Mouse (Mus musculus) CH12.LX (cell line): ENCODE measurements around the gene Rasa3. TPM values are rescaled to one million over a fixed set of nuclear protein-coding genes. Genes with fewer than 3 reads are reported as not detected.

ENCODE experiments used
- DNase-seq: peaks from one replicate; pipeline ENCODE4 v3.0.0-alpha.2; 2013; ENCODE audit errors: extremely low read depth
- H3K27ac ChIP-seq: 2 replicates; pipeline ENCODE4 v1.5.1; 2012; ENCODE audit warnings: low read depth, mild to moderate bottlenecking, control low read depth, moderate library complexity; ENCODE audit not compliant: insufficient read depth
- H3K27me3 ChIP-seq: replicated peaks from 2 replicates; pipeline ENCODE3; 2012; ENCODE audit warnings: inconsistent platforms
- H3K36me3 ChIP-seq, 2 experiments: replicated peaks in 1 of 2; 2 replicates each; pipeline versions ENCODE3 to v1.6.1; 2012; ENCODE audit warnings: inconsistent platforms in 1 of 2, low read length in 1 of 2, mild to moderate bottlenecking in 1 of 2, mixed read lengths in 1 of 2, moderate library complexity in 1 of 2; ENCODE audit not compliant: control insufficient read depth in 1 of 2, insufficient read depth in 1 of 2
- H3K4me1 ChIP-seq, 2 experiments: 2 replicates each; pipeline ENCODE4 v1.6.1; 2012; ENCODE audit warnings: inconsistent platforms in 1 of 2, moderate library complexity in 1 of 2; ENCODE audit not compliant: insufficient read depth in 2 of 2, control insufficient read depth in 1 of 2
- H3K4me2 ChIP-seq: 2 replicates; pipeline ENCODE4 v1.6.1; 2012; ENCODE audit warnings: low read depth, mild to moderate bottlenecking, control low read depth; ENCODE audit not compliant: poor library complexity, insufficient read depth, severe bottlenecking
- H3K4me3 ChIP-seq, 3 experiments: fragments of 150-350 bp in 1 of 3; sonication (generic) in 1 of 3; replicated peaks in 1 of 3; 2 replicates each; pipeline versions ENCODE3 to v1.5.1; 2011 to 2012; ENCODE audit warnings: low read depth in 2 of 3, low read length in 2 of 3, mild to moderate bottlenecking in 2 of 3, moderate library complexity in 2 of 3, control low read depth in 1 of 3, improper control_type of control experiment in 1 of 3, inconsistent platforms in 1 of 3, mixed read lengths in 1 of 3; ENCODE audit not compliant: poor library complexity in 1 of 3
- H3K79me2 ChIP-seq: replicated peaks from 2 replicates; pipeline ENCODE4 v1.6.1; 2012; ENCODE audit warnings: mild to moderate bottlenecking, moderate library complexity; ENCODE audit not compliant: control insufficient read depth, poor library complexity, insufficient read depth, severe bottlenecking; ENCODE audit errors: extremely low read depth
- H3K9ac ChIP-seq: 2 replicates; pipeline ENCODE4 v1.6.1; 2012; ENCODE audit warnings: low read depth, mild to moderate bottlenecking, control low read depth, moderate library complexity; ENCODE audit not compliant: insufficient read depth
- H3K9me3 ChIP-seq: replicated peaks from 2 replicates; pipeline ENCODE3; 2012; ENCODE audit warnings: low read length, inconsistent platforms, mixed read lengths
- CHD1 ChIP-seq: IDR thresholded peaks from 2 replicates; pipeline ENCODE4 v1.6.1; 2012; ENCODE audit warnings: low read depth, low read length, improper control_type of control experiment, inconsistent platforms
- CHD2 ChIP-seq: IDR thresholded peaks from 2 replicates; pipeline ENCODE4 v1.6.1; 2011; ENCODE audit warnings: low read length, improper control_type of control experiment
- E2F4 ChIP-seq: IDR thresholded peaks from 2 replicates; pipeline ENCODE4 v1.6.1; 2011; ENCODE audit warnings: low read depth, low read length, improper control_type of control experiment; ENCODE audit not compliant: insufficient replicate concordance
- ELF1 ChIP-seq: IDR thresholded peaks from 2 replicates; pipeline ENCODE4 v1.6.1; 2014; ENCODE audit warnings: low read depth, mild to moderate bottlenecking, inconsistent platforms, low read length, improper control_type of control experiment
- EP300 ChIP-seq: IDR thresholded peaks from 2 replicates; pipeline ENCODE4 v1.6.1; 2011; ENCODE audit warnings: low read length, improper control_type of control experiment
- ETS1 ChIP-seq: conservative IDR thresholded peaks from 2 replicates; pipeline ENCODE4 v1.6.1; 2012; ENCODE audit warnings: low read depth, mild to moderate bottlenecking, inconsistent platforms, low read length, improper control_type of control experiment, moderate library complexity
- HCFC1 ChIP-seq: IDR thresholded peaks from 2 replicates; pipeline ENCODE4 v1.6.1; 2012; ENCODE audit warnings: low read depth, mild to moderate bottlenecking, inconsistent platforms, low read length, improper control_type of control experiment
- IRF4 ChIP-seq: IDR thresholded peaks from 2 replicates; pipeline ENCODE4 v1.6.1; 2014; ENCODE audit warnings: low read depth, mild to moderate bottlenecking, inconsistent platforms, low read length, improper control_type of control experiment
- JUN ChIP-seq: IDR thresholded peaks from 2 replicates; pipeline ENCODE4 v1.6.1; 2011; ENCODE audit warnings: low read depth, mild to moderate bottlenecking, low read length, improper control_type of control experiment, moderate library complexity; ENCODE audit not compliant: insufficient read depth
- JUND ChIP-seq: conservative IDR thresholded peaks from 2 replicates; pipeline ENCODE4 v1.6.1; 2011; ENCODE audit warnings: low read depth, low read length, improper control_type of control experiment
- KAT2A ChIP-seq: IDR thresholded peaks from 2 replicates; pipeline ENCODE4 v1.6.1; 2012; ENCODE audit warnings: low read length, improper control_type of control experiment, inconsistent platforms; ENCODE audit not compliant: insufficient replicate concordance
- MAX ChIP-seq: IDR thresholded peaks from 2 replicates; pipeline ENCODE4 v1.6.1; 2011; ENCODE audit warnings: low read length, improper control_type of control experiment
- PAX5 ChIP-seq: IDR thresholded peaks from 2 replicates; pipeline ENCODE4 v1.6.1; 2012; ENCODE audit warnings: low read length, inconsistent platforms, mixed read lengths
- POLR2A ChIP-seq: IDR thresholded peaks from 2 replicates; pipeline ENCODE4 v1.6.1; 2011; ENCODE audit warnings: low read depth, mild to moderate bottlenecking, improper control_type of control experiment, low read length
- POLR2AphosphoS2 ChIP-seq: IDR thresholded peaks from 2 replicates; pipeline ENCODE4 v1.6.1; 2011; ENCODE audit warnings: low read depth, low read length, improper control_type of control experiment
- RAD21 ChIP-seq: IDR thresholded peaks from 2 replicates; pipeline ENCODE4 v1.6.1; 2011; ENCODE audit warnings: low read depth, mild to moderate bottlenecking, low read length, improper control_type of control experiment, moderate library complexity
- SIN3A ChIP-seq: IDR thresholded peaks from 2 replicates; pipeline ENCODE4 v1.6.1; 2012; ENCODE audit warnings: low read length, improper control_type of control experiment, inconsistent platforms
- SMC3 ChIP-seq: IDR thresholded peaks from 2 replicates; pipeline ENCODE4 v1.6.1; 2011; ENCODE audit warnings: low read depth, low read length, improper control_type of control experiment
- TCF12 ChIP-seq: IDR thresholded peaks from 2 replicates; pipeline ENCODE4 v1.6.1; 2014; ENCODE audit warnings: low read depth, mild to moderate bottlenecking, inconsistent platforms, low read length, improper control_type of control experiment
- UBTF ChIP-seq: IDR thresholded peaks from 2 replicates; pipeline ENCODE4 v1.6.1; 2012; ENCODE audit warnings: low read depth, mild to moderate bottlenecking, inconsistent platforms, low read length, improper control_type of control experiment, moderate library complexity
- USF2 ChIP-seq: conservative IDR thresholded peaks from 2 replicates; pipeline ENCODE4 v1.6.1; 2011; ENCODE audit warnings: low read depth, low read length, improper control_type of control experiment
- ZNF384 ChIP-seq: IDR thresholded peaks from 2 replicates; pipeline ENCODE4 v1.6.1; 2012; ENCODE audit warnings: low read depth, low read length, improper control_type of control experiment, inconsistent platforms
- dilution Hi-C: fragments of 300-500 bp; cut with MboI; formaldehyde crosslinking; loops from 2 replicates; pipeline ENCODE4 v1.14.3; 2020; ENCODE audit warnings: low sequenced_read_pairs; ENCODE audit not compliant: extremely low pct_unique_long_range_greater_than_20kb, extremely low pct_ligation_motif_present
- in situ Hi-C: fragments of 300-500 bp; cut with MboI; formaldehyde crosslinking; loops from 3 replicates; pipeline ENCODE4 v1.14.3; 2019; ENCODE audit warnings: low sequenced_read_pairs, low pct_ligation_motif_present, low pct_unique_long_range_greater_than_20kb, mixed read lengths
- polyA plus RNA-seq: library from polyadenylated mRNA; unstranded; fragments of >175 nt; gene quantifications from 2 replicates; pipeline ENCODE4 v1.2.1, GENCODE M21; 2012; ENCODE audit warnings: low read depth; ENCODE audit not compliant: insufficient read length
- total RNA-seq, 2 experiments: library from RNA; depleted of rRNA; stranded (reverse); fragments of 300-350 nt in 1 of 2; fragments of >200 nt in 1 of 2; gene quantifications; 2 replicates each; pipeline ENCODE4 v1.2.3; 2012 to 2014

Gene Rasa3
- total and polyA plus RNA-seq, 3 experiments: 12.8 to 28.5 (median 13.6) TPM

DNA sequence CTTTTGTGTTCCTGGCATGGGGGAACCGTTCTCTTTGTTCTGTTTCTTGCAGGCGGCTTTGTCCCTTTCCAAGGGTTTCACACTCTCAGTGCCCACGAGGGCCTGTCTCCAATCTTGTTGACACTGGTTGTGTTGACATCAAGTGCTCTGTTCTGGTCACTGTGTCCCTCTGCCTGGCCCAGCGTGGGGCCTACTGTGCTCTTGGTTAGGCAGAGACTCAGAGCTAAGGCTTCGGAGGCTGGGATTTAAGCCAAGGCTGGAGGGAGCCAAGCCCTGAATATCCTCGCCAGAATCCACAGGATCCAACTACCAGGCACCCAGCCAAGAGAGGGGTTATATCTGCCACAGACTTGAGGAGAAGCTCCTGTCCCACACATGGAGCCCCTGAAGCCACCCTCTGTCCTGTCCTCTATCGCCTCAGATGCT, 147.5 kb downstream of the Rasa3 start:
- dilution Hi-C loops: no loop called here
- Histone ChIP-seq H3K4me3 (no peak overlapping the region), H3K27ac (no peak overlapping the region), H3K27me3 (peaks cover 9% of the 10 kb centered on the region)
- TF ChIP-seq IRF4: no peak
- TF ChIP-seq ETS1: no peak
- TF ChIP-seq JUN: no peak
- no peak for TF ChIP-seq HCFC1
- TF ChIP-seq E2F4: no peak
- no peak for TF ChIP-seq KAT2A
- TF ChIP-seq PAX5: no peak
- TF ChIP-seq RAD21: no peak
- no peak for TF ChIP-seq POLR2AphosphoS2
- no peak for TF ChIP-seq UBTF
- no peak for TF ChIP-seq SIN3A
- TF ChIP-seq, all 38 proteins: peak for 0
- Histone ChIP-seq H3K4me1 (no peaks in the 10 kb centered on the region), H3K79me2 (no peaks in the 10 kb centered on the region), H3K36me3 (no peaks in the 10 kb centered on the region), H3K4me2 (no peak overlapping the region), H3K9ac (no peak overlapping the region), H3K9me3 (peaks cover 6% of the 10 kb centered on the region)
- in situ Hi-C loops: no loop called here
- no peak for DNase-seq

DNA sequence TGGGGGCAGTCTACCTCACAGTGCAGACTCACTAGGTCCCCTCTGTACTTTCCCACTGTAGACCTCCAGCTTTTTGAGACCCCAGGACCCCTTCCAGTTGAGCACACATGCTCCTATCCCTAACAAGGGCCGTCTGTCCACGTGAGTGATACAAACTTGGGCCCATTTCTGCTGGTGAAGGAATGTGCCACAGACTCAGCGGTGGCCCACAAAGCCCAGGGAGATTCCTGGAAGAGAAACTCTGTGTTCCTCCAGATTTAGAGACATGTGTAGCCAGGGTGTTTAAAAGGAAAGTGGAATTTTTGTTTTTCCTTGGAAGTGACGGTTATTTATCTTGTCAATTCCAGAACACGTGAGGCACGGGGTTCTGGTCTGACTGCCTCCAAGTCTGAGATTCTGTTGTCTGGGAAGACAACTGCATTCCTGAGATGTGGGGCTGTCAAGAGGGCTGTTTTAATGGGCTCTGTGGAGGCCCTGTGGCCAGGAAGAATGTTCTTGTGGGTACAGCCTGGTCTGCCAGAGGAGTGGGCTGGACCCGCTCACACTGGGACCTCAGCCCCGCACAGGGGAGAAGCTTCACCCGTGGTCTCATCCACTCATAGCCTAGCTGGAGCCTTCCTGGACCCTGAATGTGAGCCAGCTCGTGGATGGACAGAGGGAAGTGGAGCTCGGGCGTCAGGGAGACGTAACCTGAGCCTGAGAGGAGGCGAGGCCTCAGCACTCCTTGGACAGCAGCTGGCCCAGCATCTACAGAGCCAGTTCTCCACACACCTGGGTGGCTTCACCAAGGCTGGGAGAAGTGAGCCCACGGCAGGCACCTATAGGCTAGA, 148.2 kb downstream of the Rasa3 start:
- DNase-seq: no peak
- H3K4me2 ChIP-seq: no peak overlapping the region
- H3K27me3 ChIP-seq: peaks cover 15% of the 10 kb centered on the region
- no peaks in the 10 kb centered on the region for H3K79me2 ChIP-seq
- dilution Hi-C loops: no loop called here
- no peak overlapping the region for H3K9ac ChIP-seq
- H3K36me3 ChIP-seq: no peaks in the 10 kb centered on the region
- in situ Hi-C loops: no loop called here
- H3K9me3 ChIP-seq: peaks cover 6% of the 10 kb centered on the region
- H3K4me1 ChIP-seq: no peaks in the 10 kb centered on the region
- TF ChIP-seq POLR2A (no peak), KAT2A (no peak), MAX (no peak), ZNF384 (no peak), CHD2 (no peak), ELF1 (no peak), TCF12 (no peak), JUND (no peak), CHD1 (no peak), EP300 (no peak), ETS1 (no peak), USF2 (no peak), SMC3 (no peak)
- TF ChIP-seq, all 38 proteins: peak for 0
- no peak overlapping the region for H3K4me3 ChIP-seq
- no peak overlapping the region for H3K27ac ChIP-seq
